Mouse (Mus musculus) stomach, postnatal 0 days (tissue): ENCODE data around the gene Creld2. TPM values are rescaled to one million over a fixed set of nuclear protein-coding genes. Genes with fewer than 3 reads are reported as not detected.

Experiments used
- ATAC-seq: fragments of 200-750 bp; cut with Nextera tagmentation; 2 replicates; pipeline ENCODE4 v1.8.0; 2017; ENCODE audit not compliant: low FRiP score, low TSS enrichment
- DNase-seq: peaks from one replicate; pipeline ENCODE4 v3.0.0-alpha.2; 2016; ENCODE audit warnings: low spot score
- H3K27ac ChIP-seq: fragments of 300-500 bp; sonication (generic); replicated peaks from 2 replicates; pipeline ENCODE4 v1.5.1; 2014; ENCODE audit warnings: mild to moderate bottlenecking, control low read depth
- H3K27me3 ChIP-seq: fragments of 300-500 bp; sonication (generic); 2 replicates; pipeline ENCODE4 v1.6.1; 2014; ENCODE audit warnings: low read length; ENCODE audit not compliant: control insufficient read depth, insufficient read depth
- H3K36me3 ChIP-seq: fragments of 300-500 bp; sonication (generic); 2 replicates; pipeline ENCODE4 v1.6.1; 2014; ENCODE audit warnings: low read length, mixed read lengths; ENCODE audit not compliant: control insufficient read depth, insufficient read depth
- H3K4me1 ChIP-seq: fragments of 300-500 bp; sonication (generic); replicated peaks from 2 replicates; pipeline ENCODE4 v1.6.1; 2014; ENCODE audit warnings: antibody characterized with exemption; ENCODE audit not compliant: control insufficient read depth, insufficient read depth
- H3K4me2 ChIP-seq: fragments of 300-500 bp; sonication (generic); replicated peaks from 2 replicates; pipeline ENCODE4 v1.6.1; 2014; ENCODE audit warnings: low read depth, mild to moderate bottlenecking, control low read depth, moderate library complexity
- H3K4me3 ChIP-seq: fragments of 300-500 bp; sonication (generic); 2 replicates; pipeline ENCODE4 v1.5.1; 2014; ENCODE audit warnings: low read depth, low read length, control low read depth
- H3K9ac ChIP-seq: fragments of 300-500 bp; sonication (generic); 2 replicates; pipeline ENCODE4 v1.6.1; 2014; ENCODE audit warnings: mild to moderate bottlenecking, low read length, control low read depth, mixed read lengths
- H3K9me3 ChIP-seq: fragments of 300-500 bp; sonication (generic); 2 replicates; pipeline ENCODE4 v1.6.1; 2016; ENCODE audit warnings: low read length; ENCODE audit not compliant: control insufficient read depth
- CTCF ChIP-seq: IDR thresholded peaks from 2 replicates; pipeline ENCODE4 v1.5.1; 2016; ENCODE audit warnings: antibody characterized with exemption, low read depth, mild to moderate bottlenecking, moderate library complexity
- EP300 ChIP-seq: optimal IDR thresholded peaks from 2 replicates; pipeline ENCODE3; 2016; ENCODE audit warnings: antibody characterized with exemption
- WGBS: fragments of 180-500 bp; shearing (Covaris S2); extraction: QIAGEN DNeasy Blood & Tissue Kit; methylation state at CpG from one replicate; pipeline ENCODE4 v1.1.7; 2014; 5-methylcytosine and 5-hydroxymethylcytosine counted together
- polyA plus RNA-seq: library from polyadenylated mRNA; unstranded; fragments of >200 nt; fragmentation: Nextera tagmentation; extraction: Ambion mirVana; gene quantifications from 2 replicates; pipeline ENCODE4 v1.2.1, GENCODE M21; 2015

Gene Creld2
- polyA plus RNA-seq, 1 experiment from 2014 or later = 93.2 TPM

GRCm38 (mm10) chr15:88857361-88857760 lies 37.9 kb downstream of the Creld2 start:
- no peak overlapping the region for H3K9ac ChIP-seq
- ATAC-seq = no peak

GRCm38 (mm10) chr15:88858141-88858541 lies 38.7 kb downstream of the Creld2 start:
- Histone ChIP-seq H3K4me3 (no peak overlapping the region), H3K4me2 (no peak overlapping the region), H3K9ac (no peak overlapping the region), H3K27ac (no peak overlapping the region), H3K9me3 (no peaks in the 10 kb centered on the region), H3K36me3 (no peaks in the 10 kb centered on the region), H3K27me3 (no peaks in the 10 kb centered on the region), H3K4me1 (peaks cover 6% of the 10 kb centered on the region)
- TF ChIP-seq CTCF = no peak
- TF ChIP-seq EP300 = no peak
- ATAC-seq = no peak
- no peak for DNase-seq
- 66% methylated on average over 3 of the region's 3 CpGs for WGBS

More at GRCm38 (mm10) chr15:88857361-88857760, 37.9 kb downstream of the Creld2 start:
- H3K36me3 ChIP-seq = no peaks in the 10 kb centered on the region
- 94% methylated on average over 7 of the region's 7 CpGs for WGBS
- H3K27me3 ChIP-seq = no peaks in the 10 kb centered on the region
- TF ChIP-seq EP300 (no peak), CTCF (no peak)
- H3K27ac ChIP-seq = no peak overlapping the region
- no peak overlapping the region for H3K4me3 ChIP-seq
- H3K4me2 ChIP-seq = no peak overlapping the region
- H3K9me3 ChIP-seq = no peaks in the 10 kb centered on the region
- H3K4me1 ChIP-seq = peaks cover 9% of the 10 kb centered on the region
- no peak for DNase-seq

DNA sequence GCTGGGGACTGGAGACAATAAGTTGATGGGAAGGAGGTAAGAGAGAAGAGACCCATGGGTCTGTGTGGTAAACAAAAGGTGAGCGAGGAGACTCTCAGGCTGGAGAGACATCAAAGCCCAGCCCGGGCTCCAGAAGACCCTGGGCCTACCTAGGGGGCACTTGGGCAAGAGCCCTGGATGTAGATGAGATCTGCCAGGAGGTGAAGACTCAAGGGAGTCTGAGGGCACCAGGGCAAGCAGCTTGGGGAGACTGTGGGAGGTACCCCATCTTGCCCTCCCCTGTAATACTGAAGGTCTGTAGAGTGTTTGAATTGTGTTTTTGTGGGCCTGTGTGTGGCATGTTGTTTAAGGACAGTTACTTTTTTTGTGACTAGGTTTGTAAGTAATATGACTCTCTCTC lies 39.3 kb downstream of the Creld2 start:
- no peaks in the 10 kb centered on the region for H3K9me3 ChIP-seq
- ATAC-seq (no peak), DNase-seq (no peak)
- H3K36me3 ChIP-seq = no peaks in the 10 kb centered on the region
- peaks cover 6% of the 10 kb centered on the region for H3K4me1 ChIP-seq
- TF ChIP-seq CTCF (no peak), EP300 (no peak)
- H3K4me2 ChIP-seq = no peak overlapping the region
- H3K4me3 ChIP-seq = no peak overlapping the region
- H3K9ac ChIP-seq = no peak overlapping the region
- H3K27ac ChIP-seq = no peak overlapping the region
- 75% methylated on average over 2 of the region's 2 CpGs for WGBS
- no peaks in the 10 kb centered on the region for H3K27me3 ChIP-seq

DNA sequence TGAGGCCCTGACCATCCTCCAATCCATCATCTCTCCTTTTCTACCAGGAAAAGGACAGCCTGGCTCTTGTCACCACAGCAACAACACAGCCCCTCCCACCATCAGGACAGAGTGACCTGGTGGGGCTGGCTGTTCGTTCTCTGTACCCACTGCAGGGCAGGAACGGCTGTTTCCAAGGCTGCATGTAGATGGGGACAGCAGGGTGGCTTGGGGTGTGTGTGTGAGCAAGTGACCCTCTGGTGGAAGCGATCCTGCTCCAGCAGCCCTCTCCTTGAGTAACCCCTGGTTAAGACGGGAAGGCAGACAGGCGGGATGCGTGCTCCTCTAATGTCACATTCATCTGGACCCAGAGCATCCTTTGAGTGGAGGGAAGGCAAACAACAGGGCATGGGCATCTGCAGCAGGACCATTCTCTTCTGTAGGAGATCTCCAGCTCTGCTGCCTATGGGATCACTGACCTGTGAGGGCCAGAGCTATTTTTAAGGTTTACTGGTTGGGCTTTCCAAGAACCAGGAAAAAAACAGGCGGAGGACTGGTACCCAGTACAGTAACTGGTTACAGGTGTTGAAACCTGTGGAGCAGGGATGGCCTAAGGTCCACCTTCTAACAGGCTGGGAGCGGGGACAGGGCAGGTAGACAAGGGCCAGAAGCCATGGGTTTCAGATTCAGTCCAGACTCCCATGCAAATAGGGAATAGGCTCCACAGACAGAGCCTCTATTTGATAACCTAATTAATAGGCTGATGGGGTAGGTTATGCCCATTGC lies 39.9 kb downstream of the Creld2 start:
- Histone ChIP-seq H3K4me3 (no peak overlapping the region), H3K9me3 (no peaks in the 10 kb centered on the region), H3K27ac (no peak overlapping the region), H3K4me1 (peaks cover 6% of the 10 kb centered on the region), H3K36me3 (peaks cover 1% of the 10 kb centered on the region), H3K9ac (no peak overlapping the region), H3K27me3 (no peaks in the 10 kb centered on the region), H3K4me2 (no peak overlapping the region)
- 70% methylated on average over 8 of the region's 8 CpGs for WGBS
- ATAC-seq = no peak
- TF ChIP-seq CTCF = no peak
- no peak for TF ChIP-seq EP300
- DNase-seq = no peak

DNA sequence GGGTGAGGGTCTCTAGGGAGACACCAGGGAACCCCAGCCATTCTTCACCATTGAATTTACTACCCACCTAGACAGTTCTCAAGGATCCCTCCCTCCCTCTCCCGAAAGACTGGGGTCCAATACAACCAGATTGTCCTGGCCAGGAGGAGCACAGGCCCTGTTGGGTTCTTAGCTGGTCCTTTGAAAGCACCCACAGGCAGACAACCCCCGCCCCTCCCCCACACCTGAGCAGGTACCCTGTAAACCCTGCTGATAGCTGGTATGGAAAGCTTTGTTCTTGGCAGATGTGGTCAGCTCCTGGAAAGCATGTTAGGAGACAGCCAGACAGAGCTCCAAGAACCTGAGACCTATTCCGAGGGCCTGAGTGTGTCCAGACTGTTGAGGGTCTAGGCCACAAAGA lies 41.3 kb downstream of the Creld2 start:
- no peak for TF ChIP-seq EP300
- ATAC-seq (no peak), DNase-seq (no peak)
- Histone ChIP-seq H3K9ac (no peak overlapping the region), H3K27ac (no peak overlapping the region), H3K27me3 (no peaks in the 10 kb centered on the region), H3K4me2 (no peak overlapping the region), H3K4me1 (peaks cover 4% of the 10 kb centered on the region), H3K36me3 (peaks cover 12% of the 10 kb centered on the region), H3K4me3 (no peak overlapping the region), H3K9me3 (no peaks in the 10 kb centered on the region)
- whole genome bisulfite sequencing = 94% methylated on average over 3 of the region's 3 CpGs

DNA sequence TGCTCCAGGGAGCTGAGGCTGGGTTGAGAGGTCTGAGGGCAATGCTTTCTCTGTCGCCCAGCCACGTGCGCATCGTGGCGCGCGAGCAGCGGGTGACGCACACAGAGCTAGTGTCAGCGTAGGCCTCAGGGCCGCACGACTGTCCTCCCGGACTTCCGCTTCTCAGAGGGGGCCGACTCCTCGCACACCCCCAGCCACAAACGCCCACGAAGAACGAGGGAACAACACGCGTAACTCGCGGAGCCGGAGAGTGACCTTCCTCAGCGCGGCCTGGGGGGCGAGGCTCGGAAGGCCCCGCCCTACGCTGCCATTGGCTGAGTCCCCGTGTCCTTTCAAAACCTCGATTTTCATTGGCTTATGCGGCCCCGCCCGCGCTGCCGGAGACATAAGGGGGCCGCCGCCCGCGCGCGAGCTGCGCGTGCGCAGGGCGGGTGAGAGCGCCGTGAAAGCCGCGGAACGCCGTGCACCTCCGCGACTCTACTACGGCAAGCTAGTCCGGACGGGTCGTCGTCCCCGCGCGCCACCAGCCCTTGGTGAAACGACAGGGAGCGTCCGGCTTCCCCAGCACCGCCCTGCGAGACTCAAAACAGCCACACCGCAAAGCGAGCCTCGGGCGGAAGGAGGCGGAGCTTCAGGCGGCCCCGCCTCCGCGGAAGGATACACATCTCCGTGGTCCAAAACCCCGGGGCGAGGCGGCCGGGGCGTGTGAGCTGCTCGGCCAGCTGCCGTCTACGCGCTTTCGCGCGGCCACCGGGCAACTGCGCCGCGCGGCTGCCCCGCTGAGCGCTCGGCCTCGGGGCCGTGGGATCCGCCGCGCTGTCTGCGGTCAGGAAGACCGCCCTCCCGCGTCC lies 42.6 kb downstream of the Creld2 start, which contains the start of gene Pim3:
Gene Pim3, plus strand, starts transcription at position 415 of the 851 bp plus-strand sequence.
- WGBS = under 1% methylated on average over 106 of the region's 107 CpGs
- H3K27ac ChIP-seq = peak within 1 kb of the TSS; percentile 98
- peak; percentile 97 for DNase-seq

More for the DNA sequence above, 42.6 kb downstream of the Creld2 start, which contains the start of gene Pim3:
- peak within 1 kb of the TSS; percentile 95 for H3K9ac ChIP-seq
- 0 out of 2 replicates have a peak, but pooled peaks have one; percentile 6 for TF ChIP-seq CTCF
- TF ChIP-seq EP300 = no peak
- H3K36me3 ChIP-seq = peaks cover 12% of the 10 kb centered on the region
- no peaks in the 10 kb centered on the region for H3K9me3 ChIP-seq
- H3K4me3 ChIP-seq = peak within 1 kb of the TSS; percentile 91
- H3K4me2 ChIP-seq = peak within 1 kb of the TSS; percentile 83
- peak; percentile 86 for ATAC-seq
- peaks cover 4% of the 10 kb centered on the region for H3K4me1 ChIP-seq
- no peaks in the 10 kb centered on the region for H3K27me3 ChIP-seq
